8 mouse cellular contexts compared by ENCODE assay signal in the genomic region with DNA sequence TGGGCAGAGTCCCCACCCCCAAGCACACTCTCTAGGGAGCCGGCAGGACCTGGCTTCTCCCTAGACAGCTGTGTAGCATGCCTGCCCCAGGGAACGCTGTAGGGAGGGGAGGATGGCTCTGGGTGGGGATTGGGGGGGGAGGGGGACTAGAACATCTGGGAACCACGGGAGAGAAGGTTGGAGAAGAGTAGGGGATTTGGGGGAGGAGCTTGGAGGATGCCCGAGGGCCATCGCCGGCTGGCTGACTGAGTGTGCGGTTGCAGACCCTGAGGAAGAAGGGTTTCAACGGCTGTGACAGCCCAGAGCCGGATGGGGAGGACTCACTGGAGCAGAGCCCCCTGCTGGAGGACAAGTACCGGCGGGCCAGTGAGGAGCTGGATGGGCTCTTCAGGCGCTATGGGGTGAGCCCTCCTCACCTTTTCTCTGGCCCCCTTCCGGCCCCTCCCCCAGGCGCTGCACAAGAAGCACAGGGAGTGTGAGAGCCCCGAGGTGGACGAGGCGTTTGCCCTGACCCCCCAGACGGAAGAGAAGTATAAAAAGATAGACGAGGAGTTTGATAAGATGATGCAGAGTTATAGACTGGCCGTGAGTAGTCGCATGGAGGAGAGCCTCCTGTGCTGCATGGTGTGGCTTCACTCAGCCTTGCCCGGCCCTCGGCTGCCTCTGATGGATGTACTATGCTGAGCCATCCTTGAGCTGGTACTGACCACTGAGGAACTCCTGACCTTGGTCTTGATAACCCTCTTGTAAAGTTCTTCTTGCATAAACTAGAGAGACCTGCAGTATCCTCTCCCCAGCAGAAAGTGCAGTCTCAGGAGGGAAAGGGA. TPM values are rescaled to one million over a fixed set of nuclear protein-coding genes. Genes with fewer than 3 reads are reported as not detected.
A peak's percentile ranks its signal among the peaks of the same experiment; 100 is the strongest.
DNase-seq lines count a peak whose midpoint lies in the region; ATAC-seq and TF ChIP-seq lines count a peak whose summit lies in the region.

No protein-coding gene starts in this region.

- 0 out of 2 replicates have a peak overlapping the region, but pooled peaks have one; percentile 2 for H3K4me2 ChIP-seq in heart, embryonic 13.5 days
- H3K4me2 ChIP-seq in limb, embryonic 13.5 days (replicated peaks) = 0 out of 2 replicates have a peak overlapping the region, but pooled peaks have one; percentile 16
- H3K4me2 ChIP-seq in midbrain, embryonic 15.5 days = no peak overlapping the region

- ATAC-seq in heart, embryonic 13.5 days (ENCODE audit: extremely low read depth, insufficient number of reproducible peaks, low FRiP score, low TSS enrichment) = peak; percentile 30; the same call in 1 of the 2 replicates
- ATAC-seq in limb, embryonic 13.5 days (ENCODE audit: low FRiP score, low read depth) = peak; percentile 60; the same call in 1 of the 2 replicates
- peak; percentile 46 for ATAC-seq in midbrain, embryonic 15.5 days (replicated peaks)

- peak overlapping the region; percentile 45; the same call in 1 of the 2 replicates for H3K9ac ChIP-seq in heart, embryonic 13.5 days
- no peak overlapping the region for H3K9ac ChIP-seq in limb, embryonic 13.5 days
- no peak overlapping the region for H3K9ac ChIP-seq in midbrain, embryonic 15.5 days

- peaks cover 82% of the 10 kb centered on the region for H3K36me3 ChIP-seq in heart, embryonic 13.5 days
- H3K36me3 ChIP-seq in limb, embryonic 13.5 days = peaks cover 76% of the 10 kb centered on the region
- H3K36me3 ChIP-seq in midbrain, embryonic 15.5 days (replicated peaks) = peaks cover 16% of the 10 kb centered on the region

- no peaks in the 10 kb centered on the region for H3K9me3 ChIP-seq in heart, embryonic 13.5 days
- H3K9me3 ChIP-seq in limb, embryonic 13.5 days = no peaks in the 10 kb centered on the region
- no peaks in the 10 kb centered on the region for H3K9me3 ChIP-seq in midbrain, embryonic 15.5 days

- H3K27ac ChIP-seq in heart, embryonic 13.5 days (replicated peaks) = 0 out of 2 replicates have a peak overlapping the region, but pooled peaks have one; percentile 1
- no peak overlapping the region for H3K27ac ChIP-seq in limb, embryonic 13.5 days
- H3K27ac ChIP-seq in midbrain, embryonic 15.5 days = no peak overlapping the region

- no peaks in the 10 kb centered on the region for H3K27me3 ChIP-seq in heart, embryonic 13.5 days (replicated peaks)
- no peaks in the 10 kb centered on the region for H3K27me3 ChIP-seq in limb, embryonic 13.5 days
- no peaks in the 10 kb centered on the region for H3K27me3 ChIP-seq in midbrain, embryonic 15.5 days (replicated peaks)

- no peak for TF ChIP-seq POLR2A in brain, embryonic 14.5 days (IDR thresholded peaks at IDR 0.05; ENCODE audit: borderline replicate concordance, extremely low read depth, insufficient read depth, insufficient read length, poor library complexity, severe bottlenecking)

- H3K4me1 ChIP-seq in heart, embryonic 13.5 days = peaks cover 44% of the 10 kb centered on the region
- peaks cover 9% of the 10 kb centered on the region for H3K4me1 ChIP-seq in limb, embryonic 13.5 days
- peaks cover 17% of the 10 kb centered on the region for H3K4me1 ChIP-seq in midbrain, embryonic 15.5 days

- DNase-seq in left cerebral cortex, postnatal 4 days = peak; percentile 70
- no peak for DNase-seq in left cerebral cortex, adult 8-10 months (ENCODE audit: low spot score in 2 of 2)
- DNase-seq in brain, embryonic 14.5 days (ENCODE audit: low read depth) = peak; percentile 77
- peak; percentile 85 for DNase-seq in thymus, postnatal 4 days
- no peak for DNase-seq in urinary bladder, adult 2 months (ENCODE audit: low spot score)

- no peak overlapping the region for H3K4me3 ChIP-seq in heart, embryonic 13.5 days
- H3K4me3 ChIP-seq in limb, embryonic 13.5 days = no peak overlapping the region
- H3K4me3 ChIP-seq in midbrain, embryonic 15.5 days = no peak overlapping the region

- 23% methylated on average over 23 of the region's 23 CpGs for WGBS in heart, embryonic 13.5 days
- WGBS in limb, embryonic 13.5 days = 17% methylated on average over 23 of the region's 23 CpGs
- WGBS in midbrain, embryonic 15.5 days = 19% methylated on average over 23 of the region's 23 CpGs

- intact Hi-C loops in left cerebral cortex, postnatal 4 days (cut with DNase I) = no loop called here

- TF ChIP-seq CTCF in brain, embryonic 14.5 days (IDR thresholded peaks at IDR 0.05; ENCODE audit: borderline replicate concordance, extremely low read depth, insufficient read depth, insufficient read length) = peak; percentile 75

RNA-seq across cellular contexts. Expression of gene Mef2d, which starts 15.8 kb away (rescaled TPM):
- 100 to 1,000 TPM; 113 to 121 TPM for total RNA-seq in left cerebral cortex, postnatal 4 days (2021)
- total RNA-seq in left cerebral cortex, adult 8-10 months (2022) = 100 to 1,000 TPM; 190 to 208 (median 194) TPM
- 46.2 and 54.8 TPM in 2 replicates for polyA plus RNA-seq in brain, embryonic 14.5 days (2012; rRNA removed)
- polyA plus RNA-seq in heart, embryonic 13.5 days (2015; fragmentation: Nextera tagmentation; extraction: Ambion mirVana) = 35.5 and 37.1 TPM in 2 replicates
- 16.4 and 19.7 TPM in 2 replicates for polyA plus RNA-seq in limb, embryonic 13.5 days (2015; fragmentation: Nextera tagmentation; extraction: Ambion mirVana)
- polyA plus RNA-seq in midbrain, embryonic 15.5 days (2015; fragmentation: Nextera tagmentation; extraction: Ambion mirVana) = 23.2 and 25.3 TPM in 2 replicates
- 34.6 and 51.0 TPM in 2 replicates for polyA plus RNA-seq in urinary bladder, adult 2 months (2012; rRNA removed)

Comparison
In these comparisons a context has a peak if more than half of its experiments do, and no peak if none do; other contexts are left out.
1. DNase-seq: peak in left cerebral cortex, postnatal 4 days (single experiment), brain, embryonic 14.5 days (single experiment) and thymus, postnatal 4 days (single experiment); none in left cerebral cortex, adult 8-10 months (0 of 2) and urinary bladder, adult 2 months (single experiment).
2. Peak in every context shown above with its lines, with median percentiles within 50 percentile points of each other: ATAC-seq.